Mouse (Mus musculus) fat pad, adult 2 months (tissue): ENCODE results near the gene Brpf3.
"Not testable (repeated sequence)": the region's sequence is repeated elsewhere in the genome, so short reads cannot be mapped to it uniquely, and the experiment has no call there.

Experiments
- DNase-seq: peaks from one replicate; pipeline ENCODE4 v3.0.0-alpha.2; 2011; ENCODE audit warnings: low read depth, low spot score; ENCODE audit errors: extremely low read depth

The Brpf3 gene

DNA sequence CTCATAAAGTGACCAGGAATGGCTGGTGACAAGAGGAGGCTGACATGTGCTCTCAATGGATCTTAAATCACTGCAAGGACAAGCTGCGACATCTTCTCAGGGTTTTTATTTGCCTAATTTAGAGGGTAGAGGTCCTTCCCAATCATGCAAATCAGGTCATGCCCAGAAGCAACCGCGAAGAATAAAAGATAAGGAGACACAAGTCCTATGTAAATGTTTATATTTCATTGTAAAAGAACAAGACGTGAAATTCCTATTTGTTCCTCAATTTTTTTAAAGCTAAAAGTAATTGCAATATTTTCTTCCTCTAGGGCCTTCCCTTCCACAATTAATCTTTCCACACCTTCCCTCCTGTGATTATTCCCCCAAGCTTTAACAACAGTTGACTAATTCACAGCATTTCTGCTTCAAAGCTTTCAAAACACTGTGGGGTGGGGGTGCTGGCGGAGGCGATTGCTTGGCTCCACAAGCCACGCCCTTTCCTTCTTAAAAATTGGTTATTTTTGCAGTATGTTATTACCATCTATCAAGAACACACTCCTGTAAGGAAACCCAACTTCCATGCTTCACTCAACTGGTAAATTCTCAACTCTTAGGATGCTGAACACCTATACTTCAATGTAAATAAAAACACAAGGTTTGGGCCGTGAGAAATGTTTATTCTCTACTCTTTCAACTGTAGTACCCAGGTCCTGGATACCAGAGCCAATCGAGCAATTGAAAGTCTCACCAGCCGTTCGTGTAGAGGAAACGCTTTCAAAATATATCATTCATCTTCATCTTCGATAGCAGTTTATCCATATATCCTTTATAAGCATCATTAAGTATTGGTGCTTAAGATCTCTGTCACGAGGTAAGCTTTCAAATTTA lies 1.4 kb upstream of the Brpf3 start:
- DNase-seq = no peak

DNA sequence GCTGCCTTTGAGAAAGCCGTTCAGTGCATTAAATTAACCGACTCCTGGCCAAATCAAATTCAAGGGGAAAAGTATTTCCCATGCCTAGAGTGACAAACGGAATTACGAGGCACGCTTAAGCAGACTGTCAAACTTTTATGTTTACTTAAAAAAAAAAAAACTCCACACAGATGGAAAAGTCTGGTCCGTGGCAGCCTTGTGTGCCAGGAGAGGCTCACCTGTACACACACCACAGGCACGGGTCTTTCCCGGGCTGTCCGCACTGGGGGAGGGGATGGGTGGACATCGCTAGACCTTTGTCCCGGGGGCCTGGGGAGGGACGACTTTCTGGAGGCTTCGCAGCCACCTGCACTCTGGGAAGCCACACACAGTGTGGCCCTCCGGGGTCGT lies 614 bp upstream of the Brpf3 start:
- no peak for DNase-seq

GRCm38 (mm10) chr17:28801474-28802005 lies 650 bp downstream of the Brpf3 start:
- no peak for DNase-seq

DNA sequence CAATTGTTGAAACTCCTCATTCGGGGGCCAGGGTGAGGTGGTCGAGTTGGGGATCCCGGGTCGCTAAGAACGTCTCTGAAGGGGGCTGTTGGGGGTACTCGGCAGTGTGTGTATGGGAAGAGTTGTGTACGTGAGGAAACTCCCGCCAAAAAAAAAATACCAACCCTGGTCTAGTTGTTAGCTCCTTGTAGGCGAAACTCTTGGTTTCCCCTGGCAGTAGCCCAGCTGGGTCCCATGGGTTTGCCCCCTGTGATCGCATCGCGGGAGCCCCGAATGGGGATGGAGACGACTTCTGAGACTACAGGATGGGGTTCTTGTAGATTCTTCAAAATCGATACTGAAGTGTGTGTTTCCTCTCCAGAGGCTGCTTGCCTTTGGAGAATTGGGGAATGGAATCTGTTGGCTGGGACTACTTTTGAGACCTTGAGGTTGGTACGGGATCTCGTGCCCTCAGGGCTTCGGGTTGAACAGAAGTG lies 1.2 kb downstream of the Brpf3 start:
- no peak for DNase-seq

- no peak for DNase-seq
Observed at GRCm38 (mm10) chr17:28803316-28803715, 2.4 kb downstream of the Brpf3 start.

DNA sequence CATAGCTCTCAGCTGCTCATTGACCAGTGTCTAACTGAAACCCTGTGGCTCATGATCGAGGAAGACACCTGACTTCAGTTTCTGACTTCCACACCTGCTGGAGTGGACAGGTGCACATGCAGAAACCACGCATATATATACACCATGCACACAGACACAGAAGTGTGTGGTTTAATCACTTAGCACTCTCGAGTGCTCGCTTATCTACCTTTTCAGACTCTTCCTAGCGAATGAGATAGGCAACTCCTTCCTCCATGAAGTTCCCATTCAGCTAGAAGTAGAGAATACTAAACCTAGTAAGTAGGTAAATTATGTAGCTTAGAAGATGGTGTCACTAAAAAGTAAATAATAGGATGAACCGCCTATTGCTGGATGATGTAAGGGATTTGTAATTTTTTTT lies 4.1 kb downstream of the Brpf3 start:
- DNase-seq = no peak

- no peak for DNase-seq
Observed at GRCm38 (mm10) chr17:28806770-28807169, 5.9 kb downstream of the Brpf3 start.

DNA sequence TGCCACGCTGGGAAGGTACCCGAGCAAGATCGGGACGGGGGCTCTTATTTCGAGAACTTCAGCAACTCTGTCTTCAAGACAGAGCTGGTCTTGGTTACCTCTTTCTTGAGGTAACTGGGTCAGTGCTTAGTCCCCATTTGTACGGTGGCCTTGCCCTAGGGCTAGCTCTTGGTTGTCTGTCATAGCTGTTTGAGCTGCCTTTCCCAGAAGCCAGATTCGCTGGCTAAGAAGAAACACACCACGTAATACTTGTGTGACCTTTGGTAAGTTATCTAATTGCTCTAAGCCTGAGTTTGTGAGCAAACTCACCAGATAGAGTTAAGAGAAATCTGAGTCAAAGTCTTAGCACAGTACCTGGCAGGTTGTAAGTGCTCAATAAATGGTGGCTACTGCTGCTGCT lies 7.8 kb downstream of the Brpf3 start:
- DNase-seq = no peak

DNA sequence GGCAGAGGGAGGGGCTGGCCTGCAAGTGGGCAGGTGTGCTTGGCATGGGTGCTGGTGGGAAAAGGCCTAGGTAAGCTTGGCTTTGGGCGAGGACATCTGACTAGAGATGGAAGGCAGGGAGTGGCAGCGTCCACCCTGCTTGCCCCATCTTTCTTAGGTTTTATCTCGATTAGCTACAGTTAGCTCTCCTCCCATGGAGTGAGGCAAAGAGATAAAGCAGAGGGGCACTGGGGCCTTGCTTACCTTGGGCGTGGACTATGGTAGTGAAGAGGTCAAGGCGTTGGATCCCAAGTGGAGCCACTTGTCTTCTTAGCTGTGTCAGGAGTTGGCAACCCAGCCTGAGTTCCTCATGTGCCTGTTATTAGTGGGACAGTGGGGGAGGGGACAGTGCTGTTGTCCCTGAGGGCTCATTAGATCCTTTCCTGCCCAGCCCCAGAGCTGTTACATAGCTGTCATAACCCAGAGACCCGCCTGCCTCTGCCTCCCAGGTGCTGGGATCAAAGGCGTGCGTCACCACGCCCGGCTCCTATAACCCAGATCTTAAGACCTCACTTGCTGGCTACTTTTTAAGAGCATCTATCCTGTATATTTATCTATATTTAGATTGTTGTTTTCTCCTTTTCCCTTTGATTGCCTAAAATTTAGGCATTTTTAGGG lies 8.4 kb downstream of the Brpf3 start:
- no peak for DNase-seq

DNA sequence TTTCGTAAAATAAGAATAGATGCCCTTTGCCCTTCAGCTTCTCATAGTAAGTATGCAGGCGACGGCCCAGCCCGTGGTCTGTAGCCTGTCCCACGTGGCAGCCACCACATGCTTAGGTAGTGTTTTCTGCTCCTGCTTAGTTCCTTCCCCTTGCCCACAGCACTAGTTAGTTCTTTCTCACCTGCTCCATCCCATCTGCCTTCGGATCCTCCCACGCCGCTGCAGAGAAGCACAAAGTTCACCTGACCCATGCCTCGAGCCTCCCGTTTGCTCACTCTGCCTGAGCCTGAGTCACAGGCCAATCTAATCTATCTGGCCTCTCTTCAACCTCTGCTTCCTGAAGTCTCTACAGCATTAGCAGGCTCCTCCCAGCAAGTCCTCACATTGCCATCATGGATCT lies 11.5 kb downstream of the Brpf3 start:
- DNase-seq = no peak

DNA sequence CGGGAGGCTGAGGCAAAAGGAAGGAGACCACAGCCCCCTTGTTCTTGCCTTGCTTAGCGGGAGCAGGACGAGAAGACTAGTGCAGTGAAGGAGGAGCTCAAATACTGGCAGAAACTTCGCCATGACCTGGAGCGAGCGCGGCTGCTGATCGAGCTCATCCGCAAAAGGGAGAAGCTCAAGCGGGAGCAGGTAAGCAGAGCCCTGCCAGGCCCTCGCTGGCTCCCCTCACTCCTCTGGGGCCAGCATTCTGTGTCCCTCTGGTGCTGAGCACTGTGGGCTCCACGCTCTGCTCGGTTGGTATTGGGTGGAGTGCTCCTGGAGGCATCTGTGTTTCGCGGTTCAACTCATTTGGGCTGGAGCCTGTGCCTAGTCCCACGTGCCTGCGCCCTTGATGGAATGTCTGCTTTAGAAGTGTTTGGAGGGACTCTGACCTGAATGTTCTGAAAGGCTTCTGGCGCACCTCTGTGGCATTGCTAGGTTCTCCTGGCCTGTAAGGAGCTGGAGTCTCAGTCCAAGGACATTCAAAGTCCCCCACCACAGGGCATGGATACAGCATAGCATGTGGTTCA lies 13.7 kb downstream of the Brpf3 start:
- DNase-seq = no peak

DNA sequence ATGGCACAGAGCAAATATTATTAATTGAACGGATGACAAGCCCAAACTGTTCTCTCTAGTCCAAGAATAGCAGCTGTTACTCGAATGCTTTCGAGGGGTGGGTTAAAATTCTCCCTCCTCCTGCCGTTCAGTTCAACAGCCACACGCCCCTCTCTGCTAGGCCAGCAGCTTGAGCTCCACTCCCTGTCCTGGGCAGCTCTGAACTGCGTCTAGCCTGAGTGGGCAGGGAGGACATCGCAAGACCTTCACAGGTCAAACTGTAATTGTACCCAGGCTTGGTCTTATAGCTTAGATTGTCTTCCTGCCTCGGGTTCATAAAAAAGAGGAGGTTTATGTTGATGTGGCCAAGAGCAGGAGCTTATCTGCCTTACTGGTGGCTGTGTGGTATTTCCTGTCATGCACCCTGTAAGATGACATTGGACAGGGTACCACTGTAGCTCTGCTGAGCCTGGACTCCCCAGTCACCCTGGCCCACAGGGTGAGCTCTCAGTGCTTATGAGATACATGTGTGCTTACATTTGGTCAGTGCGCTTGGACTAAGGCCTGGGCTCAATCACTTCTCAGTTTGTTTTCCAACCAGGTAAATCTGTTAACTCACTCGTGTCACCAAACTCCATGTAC lies 14.6 kb downstream of the Brpf3 start:
- DNase-seq = no peak

GRCm38 (mm10) chr17:28816326-28816725 lies 15.4 kb downstream of the Brpf3 start:
- DNase-seq = not testable (repeated sequence)

DNA sequence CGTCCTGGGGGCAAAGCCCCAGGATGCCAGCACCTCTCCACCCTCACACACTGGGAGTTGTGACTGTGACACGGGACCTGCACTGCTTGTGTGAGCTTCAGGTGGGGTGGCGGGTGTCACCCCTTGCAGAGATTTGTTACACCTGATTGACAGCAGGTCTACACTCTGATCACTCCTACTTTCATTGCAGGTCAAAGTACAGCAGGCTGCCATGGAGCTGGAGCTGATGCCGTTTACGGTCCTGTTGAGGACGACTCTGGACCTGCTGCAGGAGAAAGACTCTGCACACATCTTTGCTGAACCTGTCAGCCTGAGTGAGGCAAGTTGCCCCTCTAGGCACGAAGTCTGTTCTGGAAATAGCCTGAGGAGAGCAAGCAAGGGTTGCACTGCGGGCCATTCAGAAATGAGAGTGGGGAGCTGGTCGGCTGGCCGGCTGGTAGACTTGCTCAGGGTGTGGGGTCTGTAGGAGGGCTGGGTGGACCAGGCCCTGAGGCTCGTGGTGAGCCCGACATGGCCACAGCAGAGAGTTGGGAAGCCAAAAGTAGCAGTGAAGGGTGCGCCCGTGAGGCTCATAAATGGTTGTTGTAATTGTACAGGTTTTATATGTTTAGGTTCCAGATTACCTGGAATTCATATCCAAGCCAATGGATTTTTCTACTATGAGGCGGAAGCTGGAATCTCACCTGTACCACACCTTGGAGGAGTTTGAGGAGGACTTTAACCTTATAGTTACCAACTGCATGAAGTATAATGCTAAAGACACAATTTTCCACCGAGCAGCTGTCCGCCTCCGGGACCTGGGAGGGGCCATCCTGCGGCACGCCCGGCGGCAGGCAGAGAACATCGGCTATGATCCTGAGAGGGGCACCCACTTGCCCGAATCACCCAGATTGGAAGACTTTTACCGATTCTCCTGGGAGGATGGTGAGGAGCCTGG lies 16.3 kb downstream of the Brpf3 start:
- DNase-seq = no peak

DNA sequence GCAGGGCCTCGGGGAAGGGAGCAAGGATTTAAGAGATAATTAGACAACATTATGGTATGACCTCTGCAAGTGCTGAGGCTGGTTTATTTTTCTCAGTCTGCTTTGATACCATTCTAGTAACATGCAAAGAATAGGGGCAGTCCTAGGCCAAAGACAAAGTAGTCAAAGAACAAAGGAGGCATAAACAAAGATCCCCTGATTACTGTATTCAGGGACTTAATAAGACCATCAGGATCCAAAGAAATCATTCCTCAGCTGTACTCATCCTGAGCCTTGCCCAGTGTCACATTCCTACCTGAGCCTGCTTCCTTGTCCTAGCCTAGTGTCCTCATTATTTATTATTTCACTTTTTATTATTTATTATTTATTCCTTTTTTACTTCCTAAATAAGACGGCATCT lies 19.3 kb downstream of the Brpf3 start:
- no peak for DNase-seq

- no peak for DNase-seq
Observed at GRCm38 (mm10) chr17:28823004-28823745, 22.3 kb downstream of the Brpf3 start.

DNA sequence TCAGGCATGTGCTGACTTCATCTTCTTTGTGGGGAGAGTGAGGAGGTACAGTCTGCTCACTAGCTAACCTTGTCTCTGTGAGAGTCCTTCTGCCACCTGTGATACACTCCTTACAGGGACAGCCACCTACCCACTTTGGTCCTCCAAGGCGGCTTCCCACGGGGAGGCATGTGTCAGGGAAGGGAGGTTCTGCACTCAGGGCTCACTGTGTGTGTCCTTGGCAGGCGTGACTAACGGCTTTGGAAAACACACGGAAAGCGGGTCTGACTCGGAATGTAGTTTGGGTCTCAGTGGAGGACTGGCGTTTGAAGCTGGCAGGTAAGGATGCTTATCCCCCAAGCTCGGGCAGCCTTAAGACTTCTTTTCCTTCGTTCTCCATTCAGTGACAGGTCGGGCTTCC lies 22.9 kb downstream of the Brpf3 start:
- no peak for DNase-seq

DNA sequence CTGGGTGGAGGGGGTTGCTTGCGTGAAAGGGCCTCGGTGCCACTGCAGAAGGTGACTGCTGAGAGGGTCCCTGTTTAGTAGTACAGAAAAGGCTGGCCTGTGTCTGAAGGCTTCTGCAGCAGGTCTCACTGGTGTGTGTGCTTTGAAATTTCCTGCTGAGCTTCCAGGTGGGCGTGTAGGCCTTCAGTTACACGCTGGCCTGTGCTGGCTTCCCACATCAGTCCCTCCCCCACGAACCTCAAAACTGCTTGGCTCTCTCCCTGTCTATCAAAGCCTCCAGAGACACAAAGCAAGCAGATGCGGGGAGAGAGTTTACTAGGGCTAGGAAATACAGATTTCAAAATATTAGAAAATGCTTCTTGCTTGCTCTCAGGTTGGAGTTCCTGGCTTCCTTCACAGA lies 24.0 kb downstream of the Brpf3 start:
- no peak for DNase-seq

GRCm38 (mm10) chr17:28825359-28826041 lies 24.6 kb downstream of the Brpf3 start:
- DNase-seq = no peak
